Mouse (Mus musculus): Measurements from ENCODE around the gene Gsto1. TPM values are rescaled to one million over a fixed set of nuclear protein-coding genes. Genes with fewer than 3 reads are reported as not detected.

Gene Gsto1
- 131 and 155 TPM in 2 replicates for polyA plus RNA-seq (2012; rRNA removed)

GRCm38 (mm10) chr19:47854796-47855783 is at the start of gene Gsto1:
Gene Gsto1 (plus strand): TSS chr19:47854970.

GRCm38 (mm10) chr19:47865353-47865947 is 10.7 kb downstream of the Gsto1 start, which contains the start of gene Gsto2:
Gene Gsto2 (plus strand): TSS chr19:47865534.

Other genes starting within 250 kb of the Gsto1 start
- 1.6 and 2.2 TPM in 2 replicates for gene Col17a1, start 162.9 kb upstream of the Gsto1 start, polyA plus RNA-seq (2012; rRNA removed)
- gene Sfr1, start 123.3 kb upstream of the Gsto1 start, polyA plus RNA-seq (2012; rRNA removed), result 28.0 and 70.4 TPM in 2 replicates
- gene Gsto2, start 10.6 kb downstream of the Gsto1 start, polyA plus RNA-seq (2012; rRNA removed), result 0.55 and 0.94 TPM in 2 replicates
- gene Cfap43, start 64.3 kb downstream of the Gsto1 start, polyA plus RNA-seq (2012; rRNA removed), result 4.1 and 6.3 TPM in 2 replicates
- gene Itprip, start 64.3 kb downstream of the Gsto1 start, polyA plus RNA-seq (2012; rRNA removed), result 9.2 TPM in 2 replicates
- gene Cfap58, start 82.7 kb downstream of the Gsto1 start, polyA plus RNA-seq (2012; rRNA removed), result 0.10 and 0.25 TPM in 2 replicates